Mouse (Mus musculus) bone marrow, adult 2 months (tissue): ENCODE data around the gene Sorbs1.

Source experiments
- CTCF ChIP-seq: fragments of 200-500 bp; IDR thresholded peaks from 2 replicates; pipeline ENCODE4 v1.5.1; 2011; ENCODE audit warnings: low read length, control low read depth; ENCODE audit not compliant: control insufficient read depth, insufficient read depth
- POLR2A ChIP-seq: fragments of 200-500 bp; IDR thresholded peaks from 2 replicates; pipeline ENCODE4 v1.6.1; 2011; ENCODE audit warnings: low read depth, mild to moderate bottlenecking, control low read depth, low read length, borderline replicate concordance; ENCODE audit not compliant: control insufficient read depth

DNA sequence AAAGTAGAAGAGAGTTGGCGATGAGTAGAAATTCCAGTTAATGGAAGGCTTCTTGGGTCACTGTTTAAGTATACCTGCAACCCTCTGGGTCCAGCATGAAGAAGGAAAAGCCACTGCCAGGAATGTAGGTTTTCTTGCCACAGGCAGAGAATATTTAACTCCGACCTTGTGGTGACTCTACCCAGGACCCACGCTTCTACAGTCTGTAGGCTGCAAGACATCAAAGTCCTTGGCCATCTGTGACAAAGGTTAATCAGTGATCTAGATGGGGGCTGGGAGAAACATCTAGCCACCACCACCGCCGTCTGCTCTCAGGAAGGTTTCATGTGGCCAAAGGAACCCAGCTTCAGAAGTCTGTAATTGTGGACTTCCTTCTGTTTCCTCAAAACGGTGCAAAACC, 99.2 kb downstream of the Sorbs1 start:
- no peak for TF ChIP-seq CTCF
- no peak for TF ChIP-seq POLR2A
